Mouse (Mus musculus) liver, postnatal 0 days (tissue): ENCODE measurements around the gene Smg8.

Source experiments
- CTCF ChIP-seq: sonication (generic); IDR thresholded peaks from 2 replicates; pipeline ENCODE4 v1.5.1; 2016; ENCODE audit warnings: antibody characterized with exemption, low read depth
- EP300 ChIP-seq: IDR thresholded peaks from 2 replicates; pipeline ENCODE4 v1.6.1; 2016; ENCODE audit warnings: antibody characterized with exemption, low read depth, mild to moderate bottlenecking

- TF ChIP-seq CTCF (no peak), EP300 (no peak)
Observed at GRCm38 (mm10) chr11:87109519-87110171, 23.1 kb upstream of the Smg8 start.
